Mouse (Mus musculus): ENCODE results near the gene Helq.

DNA sequence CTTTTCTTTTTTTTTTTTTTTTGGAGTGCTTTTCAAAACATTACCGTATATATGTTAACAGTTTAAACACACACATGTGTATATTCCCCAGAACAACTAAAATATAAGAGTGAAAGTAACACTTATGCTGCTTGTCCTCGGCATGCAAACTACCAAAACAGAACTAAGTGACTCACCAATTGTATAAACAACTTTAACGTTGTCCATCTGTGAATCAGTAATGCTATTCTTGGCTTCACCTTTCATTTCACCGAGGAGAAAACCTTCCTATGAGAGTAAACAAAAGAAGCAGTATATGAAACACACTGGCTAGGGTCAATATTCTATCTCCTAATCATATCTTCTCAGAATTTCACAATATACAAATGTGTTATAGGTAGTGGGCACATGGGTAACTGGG lies 19.9 kb upstream of the Helq start:
- TF ChIP-seq CTCF (IDR thresholded peaks at IDR 0.05; ENCODE audit: insufficient read depth, low read length) (no peak), POLR2A (IDR thresholded peaks at IDR 0.05; ENCODE audit: borderline replicate concordance, extremely low read depth, low read depth, low read length) (no peak)

Measured in lung, adult 2 months (tissue).